Mouse (Mus musculus): ENCODE measurements around the gene Cnpy1.

Cnpy1 gene

GRCm38 (mm10) chr5:28165358-28166255 lies 80.0 kb downstream of the Cnpy1 start, which contains the start of gene En2:
Gene En2, plus strand, starts transcription at chr5:28165694.
- DNase-seq (ENCODE audit: low spot score in 2 of 2), result no peak

GRCm38 (mm10) chr5:28163926-28164325 lies 81.7 kb downstream of the Cnpy1 start:
- no peak for DNase-seq (ENCODE audit: low spot score in 2 of 2)

GRCm38 (mm10) chr5:28161938-28162402 lies 83.6 kb downstream of the Cnpy1 start:
- DNase-seq (ENCODE audit: low spot score in 2 of 2), result no peak

- no peak for DNase-seq (ENCODE audit: low spot score in 2 of 2)
These were observed 84.1 kb downstream of the Cnpy1 start for GRCm38 (mm10) chr5:28161383-28161937.

GRCm38 (mm10) chr5:28159891-28160470 lies 85.6 kb downstream of the Cnpy1 start:
- DNase-seq (ENCODE audit: low spot score in 2 of 2), result no peak

- DNase-seq (ENCODE audit: low spot score in 2 of 2), result no peak
These were observed 86.5 kb downstream of the Cnpy1 start for GRCm38 (mm10) chr5:28159072-28159458.

- DNase-seq (ENCODE audit: low spot score in 2 of 2), result no peak
These were observed 87.1 kb downstream of the Cnpy1 start for GRCm38 (mm10) chr5:28158308-28159071.

GRCm38 (mm10) chr5:28157781-28158180 lies 87.8 kb downstream of the Cnpy1 start:
- DNase-seq (ENCODE audit: low spot score in 2 of 2), result no peak

GRCm38 (mm10) chr5:28157044-28157730 lies 88.4 kb downstream of the Cnpy1 start:
- no peak for DNase-seq (ENCODE audit: low spot score in 2 of 2)
